Mouse (Mus musculus) layer of hippocampus, adult 6 months (tissue): ENCODE results near the gene Oxa1l. TPM values are rescaled to one million over a fixed set of nuclear protein-coding genes. Genes with fewer than 3 reads are reported as not detected.

ENCODE experiments used
- long read RNA-seq, 2 experiments: library from polyadenylated mRNA; unstranded; transcript quantifications; one replicate each; pipeline ENCODE4 v2.0.0; 2019 to 2020
- polyA plus RNA-seq: library from polyadenylated mRNA; unstranded; fragments of <200 nt; fragmentation: Nextera tagmentation; gene quantifications from 2 replicates; pipeline ENCODE4 v1.2.3, GENCODE M21; 2021

Gene Oxa1l
- polyA plus RNA-seq: 37.3 and 38.6 TPM in 2 replicates
- long read RNA-seq, experiment 1, transcript Oxa1l-201 (10 exons, 2,538 nt): major isoform, 46 of 81 reads
- long read RNA-seq, experiment 1, partial matches to known transcripts: 33 of 81 reads
- long read RNA-seq, experiment 1, other reads (novel, unspliced or antisense): 2 of 81 reads
- long read RNA-seq, experiment 2, transcript Oxa1l-201 (10 exons, 2,538 nt): major isoform, 100 of 173 reads
- long read RNA-seq, experiment 2, partial matches to known transcripts: 58 of 173 reads
- long read RNA-seq, experiment 2, other reads (novel, unspliced or antisense): 13 of 173 reads

GRCm38 (mm10) chr14:54360577-54361340, at the start of gene Oxa1l:
Gene Oxa1l, plus strand, starts transcription at chr14:54360834.

DNA sequence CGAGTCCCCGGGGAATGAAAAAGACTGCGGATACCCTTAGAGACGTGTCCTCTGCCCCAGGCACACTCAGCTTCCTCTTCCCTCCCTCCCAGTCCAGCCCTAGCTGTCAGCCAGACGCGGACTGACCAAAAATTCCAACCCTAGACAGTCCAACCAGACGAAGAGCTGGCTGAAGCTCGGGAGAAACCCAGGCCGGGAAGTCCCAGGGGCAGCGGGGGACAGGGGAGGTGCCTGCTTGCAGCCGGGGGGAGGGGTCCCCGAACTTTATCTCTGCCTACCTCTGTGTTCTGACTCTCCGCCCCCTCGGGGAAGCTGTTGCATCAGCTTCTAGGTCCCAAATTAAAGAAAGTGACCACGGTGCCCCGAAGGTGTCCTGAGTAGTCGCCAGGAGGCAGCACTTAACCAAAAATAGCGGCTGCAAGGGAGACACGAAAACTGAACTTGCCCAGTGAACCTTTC, 57.0 kb downstream of the Oxa1l start, which contains the start of gene Slc7a7:
Gene Slc7a7, minus strand, starts transcription at position 158 of the 459 bp plus-strand sequence.

Other genes starting within 250 kb of the Oxa1l start
- gene Dad1, start 106.7 kb upstream of the Oxa1l start, polyA plus RNA-seq: 474 and 531 TPM in 2 replicates
- gene Abhd4, start 106.6 kb upstream of the Oxa1l start, polyA plus RNA-seq: 101 and 104 TPM in 2 replicates
- gene Olfr49, start 75.9 kb upstream of the Oxa1l start, polyA plus RNA-seq: not detected in 2 replicates
- gene Slc7a7, start 56.9 kb downstream of the Oxa1l start, polyA plus RNA-seq: 1.9 and 2.3 TPM in 2 replicates
- 440 and 462 TPM in 2 replicates for gene Mrpl52, start 66.1 kb downstream of the Oxa1l start, polyA plus RNA-seq
- gene Mmp14, start 70.8 kb downstream of the Oxa1l start, polyA plus RNA-seq: 5.1 and 5.5 TPM in 2 replicates
- 15.3 and 18.7 TPM in 2 replicates for gene Lrp10, start 103.3 kb downstream of the Oxa1l start, polyA plus RNA-seq
- gene Rem2, start 115.3 kb downstream of the Oxa1l start, polyA plus RNA-seq: 20.0 and 23.9 TPM in 2 replicates
- 40.4 and 43.4 TPM in 2 replicates for gene Prmt5, start 156.7 kb downstream of the Oxa1l start, polyA plus RNA-seq
- gene Haus4, start 193.8 kb downstream of the Oxa1l start, polyA plus RNA-seq: 4.4 and 5.7 TPM in 2 replicates
- 0.75 and 0.79 TPM in 2 replicates for gene Ajuba, start 216.7 kb downstream of the Oxa1l start, polyA plus RNA-seq
- 1.5 and 2.4 TPM in 2 replicates for gene 4931414P19Rik, start 245.2 kb downstream of the Oxa1l start, polyA plus RNA-seq